Mouse (Mus musculus): Measurements from ENCODE around the gene Gm3233. TPM values are rescaled to one million over a fixed set of nuclear protein-coding genes. Genes with fewer than 3 reads are reported as not detected.
"Not testable (repeated sequence)": the region's sequence is repeated elsewhere in the genome, so short reads cannot be mapped to it uniquely, and the experiment has no call there.

The Gm3233 gene
- total and polyA plus RNA-seq, 3 experiments = not detected

DNA sequence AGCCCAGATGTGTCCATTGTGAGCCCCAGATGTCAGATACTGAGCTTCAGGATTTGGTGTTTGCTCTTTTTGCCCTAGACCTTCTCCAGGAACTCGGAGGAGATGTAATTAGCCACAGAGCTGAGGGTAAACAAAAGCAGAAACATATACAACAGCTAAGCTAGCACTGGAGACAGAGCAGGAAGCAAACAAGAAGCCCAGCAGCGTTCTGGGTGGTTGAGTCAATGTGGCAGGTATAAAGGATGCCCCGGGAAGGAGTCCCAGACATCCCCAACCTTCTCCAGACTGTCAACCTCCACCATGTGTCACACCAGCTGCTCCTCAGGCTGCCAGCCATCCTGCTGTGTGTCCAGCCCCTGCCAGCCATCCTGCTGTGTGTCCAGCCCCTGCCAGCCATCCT lies 33.3 kb downstream of the Gm3233 start, which contains the start of gene Gm10100:
Gm10100 (plus strand) TSS at position 301 of the 400 bp plus-strand sequence.
- TF ChIP-seq MAFK (IDR thresholded peaks at IDR 0.05; ENCODE audit: insufficient replicate concordance, low read length) (no peak), TBP (conservative IDR thresholded peaks at IDR 0.05; ENCODE audit: low read depth, low read length) (no peak), ELF1 (IDR thresholded peaks at IDR 0.05; ENCODE audit: low read depth, low read length) (no peak), ETS1 (conservative IDR thresholded peaks at IDR 0.05; ENCODE audit: low read depth, low read length) (no peak), JUN (IDR thresholded peaks at IDR 0.05; ENCODE audit: insufficient read depth, low read depth, low read length) (no peak), CHD2 (IDR thresholded peaks at IDR 0.05; ENCODE audit: low read length) (no peak), MYC (IDR thresholded peaks at IDR 0.05; ENCODE audit: low read depth, low read length) (no peak), ZKSCAN1 (IDR thresholded peaks at IDR 0.05; ENCODE audit: borderline replicate concordance, low read depth, low read length) (no peak), KAT2A (IDR thresholded peaks at IDR 0.05; ENCODE audit: insufficient replicate concordance, low read length) (no peak), MEF2A (IDR thresholded peaks at IDR 0.05; ENCODE audit: borderline replicate concordance, low read depth, low read length) (no peak), NRF1 (IDR thresholded peaks at IDR 0.05; ENCODE audit: low read depth, low read length) (no peak)
- no peak within 1 kb of the TSS for H3K4me2 ChIP-seq (ENCODE audit: insufficient read depth, low read depth, poor library complexity, severe bottlenecking)
- no peaks in the 10 kb centered on the region for H3K36me3 ChIP-seq (replicated peaks in 1 of 2; ENCODE audit: control insufficient read depth in 1 of 2, insufficient read depth in 1 of 2, low read length in 1 of 2)
- no peaks in the 10 kb centered on the region for H3K79me2 ChIP-seq (replicated peaks; ENCODE audit: control insufficient read depth, extremely low read depth, insufficient read depth, poor library complexity, severe bottlenecking)
- DNase-seq (ENCODE audit: extremely low read depth) = no peak
- no peak within 1 kb of the TSS for H3K9ac ChIP-seq (ENCODE audit: insufficient read depth, low read depth)
- dilution Hi-C loops (cut with MboI; ENCODE audit: extremely low pct_ligation_motif_present, extremely low pct_unique_long_range_greater_than_20kb, low sequenced_read_pairs) (no loop called here), in situ Hi-C loops (cut with MboI; ENCODE audit: low pct_ligation_motif_present, low pct_unique_long_range_greater_than_20kb, low sequenced_read_pairs) (no loop called here)
- peaks cover 3% of the 10 kb centered on the region for H3K9me3 ChIP-seq (replicated peaks; ENCODE audit: low read length)
- H3K4me3 ChIP-seq (replicated peaks in 1 of 3; ENCODE audit: low read depth in 2 of 3, low read length in 2 of 3, poor library complexity in 1 of 3) = no peak within 1 kb of the TSS
- H3K4me1 ChIP-seq (ENCODE audit: control insufficient read depth in 1 of 2, insufficient read depth in 2 of 2) = no peaks in the 10 kb centered on the region
- no peak within 1 kb of the TSS for H3K27ac ChIP-seq (ENCODE audit: insufficient read depth, low read depth)
- peaks cover 51% of the 10 kb centered on the region for H3K27me3 ChIP-seq (replicated peaks)

DNA sequence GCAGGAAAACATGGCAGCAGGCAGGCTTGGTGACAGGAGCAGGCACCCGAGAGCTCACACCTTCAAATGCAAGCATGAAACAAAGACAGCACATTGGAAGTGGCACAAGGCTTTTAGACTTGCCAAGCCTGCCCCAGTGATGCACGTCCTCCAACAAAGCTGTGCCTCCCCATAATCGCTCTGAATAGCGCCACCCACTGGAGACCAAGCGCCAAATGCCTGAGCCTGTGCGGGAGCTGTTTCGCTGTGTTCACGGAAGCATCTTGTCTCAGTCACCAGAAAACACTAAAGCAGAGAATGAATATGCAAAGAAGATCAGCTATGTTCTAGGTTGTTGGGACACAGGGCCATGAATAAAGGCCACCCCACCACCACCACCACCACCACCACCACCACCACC lies 34.6 kb downstream of the Gm3233 start:
- Histone ChIP-seq H3K4me3 (replicated peaks in 1 of 3; ENCODE audit: low read depth in 2 of 3, low read length in 2 of 3, poor library complexity in 1 of 3) (no peak overlapping the region), H3K4me1 (ENCODE audit: control insufficient read depth in 1 of 2, insufficient read depth in 2 of 2) (no peaks in the 10 kb centered on the region), H3K4me2 (ENCODE audit: insufficient read depth, low read depth, poor library complexity, severe bottlenecking) (no peak overlapping the region), H3K36me3 (replicated peaks in 1 of 2; ENCODE audit: control insufficient read depth in 1 of 2, insufficient read depth in 1 of 2, low read length in 1 of 2) (no peaks in the 10 kb centered on the region), H3K9me3 (replicated peaks; ENCODE audit: low read length) (peaks cover 10% of the 10 kb centered on the region), H3K27ac (ENCODE audit: insufficient read depth, low read depth) (no peak overlapping the region), H3K27me3 (replicated peaks) (peaks cover 48% of the 10 kb centered on the region), H3K9ac (ENCODE audit: insufficient read depth, low read depth) (no peak overlapping the region), H3K79me2 (replicated peaks; ENCODE audit: control insufficient read depth, extremely low read depth, insufficient read depth, poor library complexity, severe bottlenecking) (no peaks in the 10 kb centered on the region)
- DNase-seq (ENCODE audit: extremely low read depth) = no peak
- dilution Hi-C loops (cut with MboI; ENCODE audit: extremely low pct_ligation_motif_present, extremely low pct_unique_long_range_greater_than_20kb, low sequenced_read_pairs) = no loop called here
- TF ChIP-seq SMC3 (IDR thresholded peaks at IDR 0.05; ENCODE audit: low read depth, low read length) (peak; percentile 30), RAD21 (IDR thresholded peaks at IDR 0.05; ENCODE audit: low read depth, low read length) (no peak; the same call in 1 of the 2 replicates), MEF2A (IDR thresholded peaks at IDR 0.05; ENCODE audit: borderline replicate concordance, low read depth, low read length) (no peak), IRF4 (IDR thresholded peaks at IDR 0.05; ENCODE audit: low read depth, low read length) (no peak), CTCF (conservative IDR thresholded peaks at IDR 0.05 in 1 of 2, IDR thresholded peaks at IDR 0.05 in 1 of 2; ENCODE audit: low read depth in 2 of 2, low read length in 2 of 2) (peak in 1 of 2 experiments; percentile 33; a peak in 2 of 4 replicates)
- in situ Hi-C loops (cut with MboI; ENCODE audit: low pct_ligation_motif_present, low pct_unique_long_range_greater_than_20kb, low sequenced_read_pairs) = no loop called here

DNA sequence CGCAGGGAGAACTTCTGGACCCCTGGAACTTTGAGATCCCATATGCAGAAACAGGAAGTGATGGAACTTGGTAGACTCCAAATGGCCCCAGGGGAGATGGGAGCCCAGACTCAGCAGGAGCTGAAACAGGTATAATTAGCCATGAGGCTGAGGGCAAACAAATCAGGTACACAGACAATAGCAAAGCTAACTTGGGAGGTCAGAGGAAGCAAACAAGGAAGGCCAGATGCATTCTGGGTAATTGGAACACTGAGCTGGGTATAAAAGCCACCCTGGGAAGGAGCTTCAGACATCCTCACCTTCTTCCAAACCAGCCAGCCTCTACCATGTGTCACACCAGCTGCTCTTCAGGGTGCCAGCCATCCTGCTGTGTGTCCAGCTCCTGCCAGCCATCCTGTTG lies 39.2 kb downstream of the Gm3233 start, which contains the start of gene Krtap12-1:
Krtap12-1 (plus strand) TSS at position 301 of the 400 bp plus-strand sequence.
- peaks cover 13% of the 10 kb centered on the region for H3K9me3 ChIP-seq (replicated peaks; ENCODE audit: low read length)
- DNase-seq (ENCODE audit: extremely low read depth); H3K4me1 ChIP-seq (ENCODE audit: control insufficient read depth in 1 of 2, insufficient read depth in 2 of 2); H3K9ac ChIP-seq (ENCODE audit: insufficient read depth, low read depth); H3K27ac ChIP-seq (ENCODE audit: insufficient read depth, low read depth); H3K4me2 ChIP-seq (ENCODE audit: insufficient read depth, low read depth, poor library complexity, severe bottlenecking); H3K79me2 ChIP-seq (replicated peaks; ENCODE audit: control insufficient read depth, extremely low read depth, insufficient read depth, poor library complexity, severe bottlenecking); H3K36me3 ChIP-seq (replicated peaks in 1 of 2; ENCODE audit: control insufficient read depth in 1 of 2, insufficient read depth in 1 of 2, low read length in 1 of 2); dilution Hi-C loops (cut with MboI; ENCODE audit: extremely low pct_ligation_motif_present, extremely low pct_unique_long_range_greater_than_20kb, low sequenced_read_pairs); H3K4me3 ChIP-seq (replicated peaks in 1 of 3; ENCODE audit: low read depth in 2 of 3, low read length in 2 of 3, poor library complexity in 1 of 3); in situ Hi-C loops (cut with MboI; ENCODE audit: low pct_ligation_motif_present, low pct_unique_long_range_greater_than_20kb, low sequenced_read_pairs): not testable (repeated sequence)
- peaks cover 73% of the 10 kb centered on the region for H3K27me3 ChIP-seq (replicated peaks)
